Mouse (Mus musculus) embryonic facial prominence, embryonic 11.5 days (tissue): ENCODE measurements around the gene Tubb2b. TPM values are rescaled to one million over a fixed set of nuclear protein-coding genes. Genes with fewer than 3 reads are reported as not detected.

Experiments
- ATAC-seq: fragments of 200-750 bp; cut with Nextera tagmentation; replicated peaks from 2 replicates; pipeline ENCODE4 v1.8.0; 2017; ENCODE audit warnings: low read depth; ENCODE audit not compliant: insufficient number of reproducible peaks, low FRiP score, low TSS enrichment
- DNase-seq: peaks from one replicate; pipeline ENCODE4 v3.0.0-alpha.2; 2015; ENCODE audit warnings: low spot score
- H3K27ac ChIP-seq: fragments of 300-500 bp; sonication (generic); replicated peaks from 2 replicates; pipeline ENCODE4 v1.5.1; 2014; ENCODE audit warnings: mild to moderate bottlenecking, low read depth, low read length, control low read depth
- H3K27me3 ChIP-seq: fragments of 300-500 bp; sonication (generic); 2 replicates; pipeline ENCODE4 v1.6.1; 2014; ENCODE audit warnings: mild to moderate bottlenecking, low read length, moderate library complexity, mixed read lengths; ENCODE audit not compliant: control insufficient read depth, insufficient read depth
- H3K36me3 ChIP-seq: fragments of 300-500 bp; sonication (generic); replicated peaks from 2 replicates; pipeline ENCODE4 v1.6.1; 2014; ENCODE audit warnings: low read depth, mild to moderate bottlenecking, low read length, moderate library complexity, mixed read lengths; ENCODE audit not compliant: control insufficient read depth, insufficient read depth
- H3K4me1 ChIP-seq: fragments of 300-500 bp; sonication (generic); 2 replicates; pipeline ENCODE4 v1.6.1; 2014; ENCODE audit warnings: low read length, mixed read lengths; ENCODE audit not compliant: control insufficient read depth, insufficient read depth
- H3K4me2 ChIP-seq: fragments of 300-500 bp; sonication (generic); 2 replicates; pipeline ENCODE4 v1.6.1; 2014; ENCODE audit warnings: low read depth, mild to moderate bottlenecking, control low read depth, low read length, moderate library complexity
- H3K4me3 ChIP-seq: fragments of 300-500 bp; sonication (generic); 2 replicates; pipeline ENCODE4 v1.5.1; 2014; ENCODE audit warnings: low read depth, low read length, control low read depth
- H3K9ac ChIP-seq: fragments of 300-500 bp; sonication (generic); replicated peaks from 2 replicates; pipeline ENCODE4 v1.6.1; 2014; ENCODE audit warnings: mild to moderate bottlenecking, control low read depth, low read length
- H3K9me3 ChIP-seq: fragments of 300-500 bp; sonication (generic); replicated peaks from 2 replicates; pipeline ENCODE4 v1.6.1; 2016; ENCODE audit warnings: mild to moderate bottlenecking, low read length, inconsistent platforms, mixed read lengths; ENCODE audit not compliant: control insufficient read depth
- WGBS: fragments of 180-500 bp; shearing (Covaris S2); extraction: QIAGEN DNeasy Blood & Tissue Kit; methylation state at CpG from one replicate; pipeline ENCODE4 v1.1.7; 2014; 5-methylcytosine and 5-hydroxymethylcytosine counted together
- polyA plus RNA-seq: library from polyadenylated mRNA; unstranded; fragments of >200 nt; fragmentation: Nextera tagmentation; extraction: Ambion mirVana; gene quantifications from 2 replicates; pipeline ENCODE4 v1.2.1, GENCODE M21; 2014

Tubb2b gene
- polyA plus RNA-seq, 1 experiment from 2014 or later, result 77.6 TPM

DNA sequence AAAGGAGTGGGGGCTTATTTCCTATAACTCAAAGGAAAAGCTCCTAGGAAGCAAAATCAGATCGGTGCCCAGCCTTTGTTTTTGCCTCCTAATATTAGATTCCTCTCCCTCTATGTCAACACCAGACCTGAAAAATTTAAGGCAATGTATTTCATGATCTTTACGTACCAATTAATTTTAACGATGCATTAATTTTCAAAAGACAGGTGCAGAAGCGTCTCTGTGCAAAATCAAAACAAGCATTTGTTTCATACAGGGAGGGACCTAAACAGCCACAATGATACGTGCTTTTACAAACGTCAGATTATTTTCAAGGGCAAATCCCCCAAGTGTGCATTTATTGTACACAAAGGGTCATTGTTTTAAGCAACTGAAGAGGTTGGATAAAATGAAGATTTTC lies 2.6 kb upstream of the Tubb2b start:
- H3K4me2 ChIP-seq, result peak overlapping the region; percentile 49; the same call in 1 of the 2 replicates
- no peaks in the 10 kb centered on the region for H3K9me3 ChIP-seq
- H3K9ac ChIP-seq, result peak overlapping the region; percentile 65
- H3K4me1 ChIP-seq, result no peaks in the 10 kb centered on the region
- ATAC-seq (no peak), DNase-seq (no peak)
- peak overlapping the region; percentile 88; the same call in 1 of the 2 replicates for H3K27ac ChIP-seq
- H3K4me3 ChIP-seq, result no peak overlapping the region; the same call in 1 of the 2 replicates
- no peaks in the 10 kb centered on the region for H3K27me3 ChIP-seq
- no peaks in the 10 kb centered on the region for H3K36me3 ChIP-seq
- 19% methylated on average over 6 of the region's 6 CpGs for WGBS

DNA sequence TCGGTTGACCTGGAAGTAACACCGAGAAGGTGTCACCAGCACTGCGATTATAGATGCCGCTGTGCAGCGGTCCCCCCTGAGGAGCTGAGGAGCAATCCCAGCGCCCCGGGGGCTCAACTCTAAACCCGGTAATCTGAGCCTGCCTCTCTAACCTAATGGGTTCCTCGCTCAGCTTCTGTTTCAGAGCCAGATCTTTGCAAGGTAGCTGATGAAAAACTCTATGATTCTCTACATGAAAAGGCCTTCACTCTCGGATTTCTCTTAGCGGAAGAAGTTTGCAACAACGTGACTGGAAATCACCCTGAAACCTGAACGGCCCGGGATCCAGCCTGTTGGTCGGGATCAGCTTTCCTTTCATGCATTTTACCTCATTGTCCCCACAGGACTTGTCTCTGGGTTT lies 2.0 kb upstream of the Tubb2b start:
- Histone ChIP-seq H3K4me3 (peak overlapping the region; percentile 75), H3K27ac (peak overlapping the region; percentile 88), H3K4me1 (no peaks in the 10 kb centered on the region), H3K36me3 (no peaks in the 10 kb centered on the region), H3K9me3 (no peaks in the 10 kb centered on the region), H3K9ac (peak overlapping the region; percentile 65), H3K4me2 (peak overlapping the region; percentile 49), H3K27me3 (no peaks in the 10 kb centered on the region)
- WGBS, result 1% methylated on average over 15 of the region's 15 CpGs
- DNase-seq (peak; percentile 63), ATAC-seq (no peak)

DNA sequence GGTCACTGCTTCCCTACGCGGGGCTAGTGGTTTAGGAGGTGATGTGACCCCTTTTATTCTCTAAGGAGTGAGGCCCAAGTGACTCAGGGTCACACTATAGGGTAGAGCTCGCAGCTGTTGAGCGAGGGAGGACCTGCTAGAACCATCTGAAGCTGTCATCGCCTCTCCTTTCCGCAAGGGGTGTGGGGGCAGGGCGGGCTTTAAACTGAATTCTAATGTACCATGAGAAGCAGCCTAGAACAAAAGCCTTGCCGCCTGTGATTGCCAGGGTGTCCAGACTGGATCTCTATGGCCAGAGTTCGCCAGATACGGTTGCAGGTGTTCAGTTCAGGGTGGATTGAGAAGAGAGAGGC lies 1.4 kb upstream of the Tubb2b start:
- peak overlapping the region; percentile 65 for H3K9ac ChIP-seq
- H3K27me3 ChIP-seq, result no peaks in the 10 kb centered on the region
- H3K4me3 ChIP-seq, result peak overlapping the region; percentile 75
- DNase-seq (peak; percentile 76), ATAC-seq (peak; percentile 26)
- peak overlapping the region; percentile 49 for H3K4me2 ChIP-seq
- H3K27ac ChIP-seq, result peak overlapping the region; percentile 88
- H3K4me1 ChIP-seq, result no peaks in the 10 kb centered on the region
- H3K9me3 ChIP-seq, result no peaks in the 10 kb centered on the region
- no peaks in the 10 kb centered on the region for H3K36me3 ChIP-seq
- 0% methylated on average over 10 of the region's 10 CpGs for WGBS

- H3K9me3 ChIP-seq, result no peaks in the 10 kb centered on the region
- peak overlapping the region; percentile 75 for H3K4me3 ChIP-seq
- H3K9ac ChIP-seq, result peak overlapping the region; percentile 65
- DNase-seq (peak; percentile 82), ATAC-seq (peak; percentile 58)
- no peaks in the 10 kb centered on the region for H3K4me1 ChIP-seq
- H3K4me2 ChIP-seq, result peak overlapping the region; percentile 49
- peak overlapping the region; percentile 88 for H3K27ac ChIP-seq
- H3K36me3 ChIP-seq, result no peaks in the 10 kb centered on the region
- WGBS, result under 1% methylated on average over 24 of the region's 24 CpGs
- no peaks in the 10 kb centered on the region for H3K27me3 ChIP-seq
These were observed 893 bp upstream of the Tubb2b start for GRCm38 (mm10) chr13:34131011-34131707.

DNA sequence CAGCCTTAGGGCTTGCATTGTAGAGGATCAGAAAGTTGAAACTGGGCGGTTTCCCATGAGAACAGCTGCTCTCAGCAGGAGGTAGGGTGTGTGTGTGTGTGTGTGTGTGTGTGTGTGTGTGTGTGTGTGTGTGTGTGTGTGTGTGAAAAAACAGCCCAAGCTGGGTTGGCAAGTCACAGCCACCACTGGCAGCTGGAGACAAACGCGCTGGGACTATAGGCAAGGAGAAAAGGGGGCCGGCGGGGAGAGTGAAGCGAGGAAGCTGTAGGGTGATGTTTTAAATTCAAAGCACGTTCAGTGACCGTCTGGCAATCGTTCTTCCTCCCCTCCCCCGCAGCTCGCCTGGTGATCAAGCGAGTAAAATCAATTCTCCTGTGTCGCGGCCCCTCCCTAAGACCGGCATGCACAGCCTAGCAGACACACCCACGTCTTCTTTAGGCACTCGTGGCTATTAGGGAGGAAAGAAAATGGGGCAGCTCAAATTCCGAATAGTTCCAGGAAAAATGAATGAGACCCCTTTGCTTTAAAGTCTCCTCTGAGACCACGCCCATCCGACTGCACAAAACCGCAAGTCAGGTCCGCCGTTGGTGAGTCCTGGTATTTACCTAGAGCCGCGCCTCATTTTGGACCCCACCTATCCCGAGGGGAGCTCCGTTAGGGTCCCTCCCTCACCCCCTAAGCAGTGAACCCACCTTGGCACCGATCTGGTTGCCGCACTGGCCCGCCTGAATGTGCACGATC lies 611 bp downstream of the Tubb2b start:
- Histone ChIP-seq H3K4me1 (no peaks in the 10 kb centered on the region), H3K9ac (peak overlapping the region; percentile 65)

GRCm38 (mm10) chr13:34128276-34129114 lies 1.8 kb downstream of the Tubb2b start:
- Histone ChIP-seq H3K9me3 (no peaks in the 10 kb centered on the region), H3K9ac (no peak overlapping the region; the same call in 1 of the 2 replicates), H3K4me2 (peak overlapping the region; percentile 49), H3K27me3 (no peaks in the 10 kb centered on the region), H3K36me3 (no peaks in the 10 kb centered on the region; the same call in none of the 2 replicates), H3K4me3 (peak overlapping the region; percentile 75), H3K4me1 (no peaks in the 10 kb centered on the region), H3K27ac (no peak overlapping the region)
- WGBS, result 60% methylated on average over 7 of the region's 9 CpGs
- no peak for DNase-seq
- no peak for ATAC-seq

More for the DNA sequence above, 611 bp downstream of the Tubb2b start:
- WGBS, result 0% methylated on average over 30 of the region's 31 CpGs
- no peaks in the 10 kb centered on the region; the same call in none of the 2 replicates for H3K36me3 ChIP-seq
- H3K4me3 ChIP-seq, result peak overlapping the region; percentile 75
- H3K9me3 ChIP-seq, result no peaks in the 10 kb centered on the region
- no peaks in the 10 kb centered on the region for H3K27me3 ChIP-seq
- ATAC-seq (peak; percentile 1; the same call in 1 of the 2 replicates), DNase-seq (peak; percentile 77)
- no peak overlapping the region for H3K27ac ChIP-seq
- peak overlapping the region; percentile 49 for H3K4me2 ChIP-seq

GRCm38 (mm10) chr13:34125711-34126110 lies 4.6 kb downstream of the Tubb2b start:
- no peak overlapping the region for H3K4me3 ChIP-seq
- H3K4me2 ChIP-seq, result no peak overlapping the region
- ATAC-seq, result no peak
- no peak for DNase-seq
- no peak overlapping the region for H3K27ac ChIP-seq
- H3K4me1 ChIP-seq, result no peaks in the 10 kb centered on the region
- H3K36me3 ChIP-seq, result no peaks in the 10 kb centered on the region; the same call in none of the 2 replicates
- H3K9ac ChIP-seq, result no peak overlapping the region
- no peaks in the 10 kb centered on the region for H3K27me3 ChIP-seq
- H3K9me3 ChIP-seq, result no peaks in the 10 kb centered on the region
- WGBS, result 84% methylated on average over 4 of the region's 4 CpGs
